Mouse (Mus musculus): ENCODE data around the gene Dad1.

GRCm38 (mm10) chr14:54214477-54214876 lies 39.4 kb downstream of the Dad1 start:
- no peak for TF ChIP-seq CTCF (IDR thresholded peaks at IDR 0.05)
- no peak for TF ChIP-seq EP300 (IDR thresholded peaks at IDR 0.05)

All from lung, postnatal 0 days (tissue).